Mouse (Mus musculus) neural tube, embryonic 13.5 days (tissue): ENCODE results near the gene Col11a2. TPM values are rescaled to one million over a fixed set of nuclear protein-coding genes. Genes with fewer than 3 reads are reported as not detected.

Experiments used
- ATAC-seq: fragments of 200-750 bp; cut with Nextera tagmentation; 2 replicates; pipeline ENCODE4 v1.8.0; 2017; ENCODE audit warnings: low read depth, mild to moderate bottlenecking, moderate TSS enrichment, moderate library complexity
- H3K27ac ChIP-seq: fragments of 300-500 bp; sonication (generic); replicated peaks from 2 replicates; pipeline ENCODE4 v1.5.1; 2015; ENCODE audit warnings: moderate library complexity, mild to moderate bottlenecking, inconsistent platforms
- H3K27me3 ChIP-seq: fragments of 300-500 bp; sonication (generic); 2 replicates; pipeline ENCODE4 v1.6.1; 2015; ENCODE audit warnings: mild to moderate bottlenecking, inconsistent platforms
- H3K36me3 ChIP-seq: fragments of 300-500 bp; sonication (generic); 2 replicates; pipeline ENCODE4 v1.6.1; 2015; ENCODE audit warnings: mild to moderate bottlenecking, inconsistent platforms
- H3K4me1 ChIP-seq: fragments of 300-500 bp; sonication (generic); replicated peaks from 2 replicates; pipeline ENCODE4 v1.6.1; 2015; ENCODE audit warnings: inconsistent platforms
- H3K4me2 ChIP-seq: fragments of 300-500 bp; sonication (generic); 2 replicates; pipeline ENCODE4 v1.6.1; 2015; ENCODE audit warnings: inconsistent platforms, mild to moderate bottlenecking, moderate library complexity
- H3K4me3 ChIP-seq: fragments of 300-500 bp; sonication (generic); 2 replicates; pipeline ENCODE4 v1.5.1; 2015; ENCODE audit warnings: mild to moderate bottlenecking, inconsistent platforms
- H3K9ac ChIP-seq: fragments of 300-500 bp; sonication (generic); 2 replicates; pipeline ENCODE4 v1.6.1; 2015; ENCODE audit warnings: moderate library complexity, mild to moderate bottlenecking, inconsistent platforms
- H3K9me3 ChIP-seq: fragments of 300-500 bp; sonication (generic); 2 replicates; pipeline ENCODE4 v1.6.1; 2016; ENCODE audit warnings: inconsistent platforms
- WGBS: fragments of 180-500 bp; shearing (Covaris S2); methylation state at CpG from one replicate; pipeline ENCODE4 v1.1.7; 2015; 5-methylcytosine and 5-hydroxymethylcytosine counted together
- polyA plus RNA-seq: library from polyadenylated mRNA; unstranded; fragments of >200 nt; fragmentation: Nextera tagmentation; extraction: Ambion mirVana; gene quantifications from 2 replicates; pipeline ENCODE4 v1.2.1, GENCODE M21; 2015

Gene Col11a2
- polyA plus RNA-seq, 1 experiment from 2014 or later = 4.5 TPM

- ATAC-seq = no peak
- Histone ChIP-seq H3K36me3 (peaks cover 3% of the 10 kb centered on the region; the same call in 1 of the 2 replicates), H3K4me3 (no peak overlapping the region), H3K27ac (no peak overlapping the region), H3K27me3 (0 out of 2 replicates have a peak, but pooled peaks cover 2% of the 10 kb centered on the region), H3K9ac (no peak overlapping the region), H3K4me1 (no peaks in the 10 kb centered on the region), H3K9me3 (no peaks in the 10 kb centered on the region), H3K4me2 (no peak overlapping the region)
- 82% methylated on average over 5 of the region's 5 CpGs for WGBS
Measured at GRCm38 (mm10) chr17:34010156-34010555, 29.1 kb upstream of the Col11a2 start.

- ATAC-seq = no peak
- H3K27ac ChIP-seq = no peak overlapping the region
- no peaks in the 10 kb centered on the region for H3K4me1 ChIP-seq
- H3K9me3 ChIP-seq = 0 out of 2 replicates have a peak, but pooled peaks cover 4% of the 10 kb centered on the region
- H3K4me2 ChIP-seq = no peak overlapping the region
- peaks cover 5% of the 10 kb centered on the region; the same call in 1 of the 2 replicates for H3K36me3 ChIP-seq
- no peak overlapping the region for H3K9ac ChIP-seq
- no peaks in the 10 kb centered on the region for H3K27me3 ChIP-seq
- 85% methylated on average over 8 of the region's 8 CpGs for WGBS
- H3K4me3 ChIP-seq = no peak overlapping the region
Measured at GRCm38 (mm10) chr17:34013436-34013835, 25.8 kb upstream of the Col11a2 start.

DNA sequence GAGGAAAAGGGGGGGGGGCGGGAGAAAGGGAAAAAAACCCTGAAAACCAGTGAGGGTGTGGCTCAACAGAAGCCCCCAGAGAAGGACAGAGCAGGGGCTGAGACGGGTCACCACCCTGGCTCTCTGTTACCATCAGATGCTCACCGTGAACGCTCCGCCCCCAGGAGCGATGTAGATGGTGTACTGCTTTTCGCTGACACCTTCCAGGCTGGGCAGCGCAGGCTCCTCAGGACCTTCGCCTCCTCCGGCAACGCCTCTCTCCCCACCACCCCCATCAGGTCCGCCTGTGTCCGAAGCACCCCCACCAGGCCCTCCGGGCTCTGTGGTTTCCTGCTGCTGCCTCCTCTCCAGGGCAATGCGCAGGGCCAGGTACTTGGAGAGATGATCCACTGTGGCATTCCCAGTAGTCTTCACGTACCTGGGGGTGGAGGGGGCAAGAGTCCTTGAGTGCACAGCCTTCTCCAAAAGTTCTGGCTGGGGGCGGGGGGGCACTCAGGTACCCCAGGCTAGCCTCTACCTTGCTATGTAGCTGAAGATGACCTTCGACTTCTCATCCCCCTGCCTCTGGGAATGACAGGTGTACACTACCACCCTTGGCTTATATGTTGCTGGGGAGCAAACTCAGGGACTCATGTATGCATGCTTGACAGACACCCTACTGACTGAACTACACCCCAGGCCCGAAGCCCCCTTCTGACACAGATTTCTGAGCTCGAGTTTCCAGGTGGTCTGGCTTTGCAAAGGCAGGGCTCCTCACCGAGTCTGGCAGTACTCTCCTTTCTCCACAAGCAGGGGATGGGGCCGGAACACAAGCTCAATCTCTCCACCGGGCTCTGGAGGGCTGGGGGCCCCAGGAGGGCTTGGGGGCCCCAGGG lies 17.5 kb upstream of the Col11a2 start:
- peaks cover 32% of the 10 kb centered on the region for H3K4me1 ChIP-seq
- no peaks in the 10 kb centered on the region for H3K27me3 ChIP-seq
- peaks cover 16% of the 10 kb centered on the region; the same call in 1 of the 2 replicates for H3K9me3 ChIP-seq
- no peak overlapping the region for H3K27ac ChIP-seq
- no peak overlapping the region for H3K4me2 ChIP-seq
- WGBS = 95% methylated on average over 23 of the region's 23 CpGs
- peaks cover 36% of the 10 kb centered on the region for H3K36me3 ChIP-seq
- H3K9ac ChIP-seq = no peak overlapping the region
- ATAC-seq = no peak
- no peak overlapping the region for H3K4me3 ChIP-seq

GRCm38 (mm10) chr17:34022414-34022783 lies 16.8 kb upstream of the Col11a2 start:
- H3K4me3 ChIP-seq = no peak overlapping the region
- no peaks in the 10 kb centered on the region for H3K27me3 ChIP-seq
- no peak for ATAC-seq
- peaks cover 16% of the 10 kb centered on the region; the same call in 1 of the 2 replicates for H3K9me3 ChIP-seq
- 92% methylated on average over 14 of the region's 14 CpGs for WGBS
- H3K4me1 ChIP-seq = peaks cover 38% of the 10 kb centered on the region
- no peak overlapping the region for H3K4me2 ChIP-seq
- H3K27ac ChIP-seq = no peak overlapping the region
- no peak overlapping the region for H3K9ac ChIP-seq
- peaks cover 36% of the 10 kb centered on the region for H3K36me3 ChIP-seq

DNA sequence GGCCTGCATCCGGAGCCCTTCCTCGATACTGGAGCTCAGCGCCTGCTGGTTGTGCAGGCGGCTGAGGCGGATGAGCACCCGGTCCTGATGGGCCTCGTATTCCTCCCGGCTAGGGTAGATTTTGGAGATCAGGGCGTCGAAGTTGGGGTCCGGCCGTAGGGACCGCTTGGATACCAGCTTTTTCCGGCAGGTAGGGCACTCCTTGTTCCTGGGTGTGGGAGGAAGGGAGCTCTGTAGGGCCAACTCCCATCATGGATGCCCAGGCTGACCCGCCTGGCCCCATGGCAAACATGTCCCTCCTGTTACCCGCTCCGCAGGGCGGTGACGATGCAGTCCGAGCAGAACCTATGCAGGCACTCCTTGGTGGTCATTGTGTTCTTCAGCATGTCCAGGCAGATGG lies 16.2 kb upstream of the Col11a2 start:
- H3K27me3 ChIP-seq = no peaks in the 10 kb centered on the region
- peaks cover 36% of the 10 kb centered on the region for H3K36me3 ChIP-seq
- WGBS = 95% methylated on average over 20 of the region's 20 CpGs
- H3K9ac ChIP-seq = no peak overlapping the region
- no peak overlapping the region for H3K27ac ChIP-seq
- peaks cover 16% of the 10 kb centered on the region; the same call in 1 of the 2 replicates for H3K9me3 ChIP-seq
- peaks cover 43% of the 10 kb centered on the region for H3K4me1 ChIP-seq
- ATAC-seq = no peak
- no peak overlapping the region for H3K4me2 ChIP-seq
- no peak overlapping the region for H3K4me3 ChIP-seq

DNA sequence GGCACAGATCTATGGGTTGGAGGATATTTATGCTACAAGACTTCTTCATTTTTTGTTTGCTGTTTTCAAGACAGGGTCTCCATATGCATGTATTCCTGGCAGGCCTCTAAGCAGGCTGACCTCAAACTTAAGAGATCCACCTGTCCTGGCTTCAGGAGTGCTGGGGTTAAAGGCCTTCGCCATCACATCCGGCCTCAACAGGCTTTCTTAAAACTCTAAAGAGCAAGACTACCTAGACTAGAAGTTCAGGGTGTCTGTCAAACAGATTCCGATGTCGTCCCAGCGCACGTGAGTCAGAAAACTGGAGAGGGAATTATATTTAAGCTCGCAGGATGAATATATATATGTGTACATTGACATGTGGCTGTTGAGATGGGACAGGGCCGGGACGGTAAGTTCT lies 15.6 kb upstream of the Col11a2 start:
- H3K27ac ChIP-seq = peak overlapping the region; percentile 99
- no peaks in the 10 kb centered on the region for H3K27me3 ChIP-seq
- WGBS = 69% methylated on average over 9 of the region's 9 CpGs
- peaks cover 41% of the 10 kb centered on the region for H3K36me3 ChIP-seq
- peaks cover 50% of the 10 kb centered on the region for H3K4me1 ChIP-seq
- peaks cover 16% of the 10 kb centered on the region; the same call in 1 of the 2 replicates for H3K9me3 ChIP-seq
- peak overlapping the region; percentile 100 for H3K4me2 ChIP-seq
- peak overlapping the region; percentile 87 for H3K4me3 ChIP-seq
- H3K9ac ChIP-seq = peak overlapping the region; percentile 96
- ATAC-seq = no peak

DNA sequence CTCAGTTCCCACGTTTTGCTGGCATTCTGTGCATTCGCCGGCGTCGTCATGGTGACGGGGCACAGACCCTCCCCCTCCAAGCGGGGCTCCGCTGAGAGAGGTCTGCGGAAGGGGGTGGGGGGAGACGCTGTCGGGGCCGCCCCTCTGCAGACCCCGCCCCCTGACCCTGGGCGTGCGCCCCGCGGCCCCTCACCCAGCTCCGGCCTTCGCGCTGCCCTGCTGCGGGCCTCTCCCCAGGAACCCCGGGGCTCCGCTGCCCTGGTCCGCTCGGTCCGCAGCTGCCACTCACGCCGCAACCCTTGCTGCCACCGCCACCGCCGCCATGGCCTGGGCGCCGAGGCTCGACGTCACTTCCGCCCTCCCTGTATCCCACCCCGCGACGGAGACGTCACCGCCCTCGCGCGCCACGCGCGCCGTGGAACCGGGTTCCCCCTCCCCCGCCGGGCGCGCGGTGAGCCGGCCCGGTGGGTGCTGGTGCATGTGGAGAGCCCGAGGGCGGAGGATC lies 14.9 kb upstream of the Col11a2 start, which contains the start of gene Ring1:
TSS of gene Ring1 (minus strand) at position 364 of the 505 bp plus-strand sequence.
- WGBS = under 1% methylated on average over 52 of the region's 58 CpGs

DNA sequence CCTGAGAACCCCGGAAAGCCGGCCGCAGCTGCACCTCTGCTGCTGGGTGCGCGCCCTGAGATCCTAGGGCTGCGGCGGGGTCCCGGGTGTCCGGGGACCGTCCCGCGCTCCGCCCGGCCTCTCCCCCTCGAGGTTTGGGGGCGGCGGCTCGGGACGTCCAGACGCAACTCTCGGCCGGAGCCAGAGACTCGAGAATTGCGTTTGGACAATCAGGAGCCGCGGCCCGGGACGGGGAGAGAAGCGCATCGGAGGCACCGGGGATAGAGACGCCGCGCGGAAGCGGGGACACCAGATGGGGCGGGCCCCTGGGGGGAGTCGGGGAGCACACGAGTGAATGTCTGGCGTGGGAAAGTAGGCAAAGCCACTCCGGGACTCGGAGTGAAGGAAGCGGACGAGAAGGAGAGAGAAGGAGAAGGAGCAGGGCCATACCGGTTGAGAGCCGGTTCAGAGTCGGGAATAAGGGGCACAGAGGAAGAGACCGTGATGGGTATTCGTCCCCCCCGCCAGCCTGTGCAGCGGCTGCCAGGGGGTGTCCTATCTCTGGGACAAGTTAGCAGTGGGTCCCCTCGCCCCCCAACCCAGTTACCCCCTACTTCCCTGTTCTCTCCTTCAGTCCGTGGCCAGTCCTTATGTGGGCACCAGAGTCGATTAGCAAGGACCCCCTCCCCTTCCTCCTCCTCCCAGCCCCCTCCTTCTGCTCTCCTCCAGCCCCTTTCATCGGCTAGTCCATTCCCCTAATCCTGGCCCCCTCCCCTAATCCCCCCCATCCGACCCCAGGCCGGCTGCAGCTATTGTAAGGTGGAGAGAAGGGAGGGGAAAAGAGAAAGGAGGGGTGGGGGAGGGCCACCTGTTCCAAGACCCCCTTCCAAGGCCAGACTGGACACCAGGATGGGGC lies 14.1 kb upstream of the Col11a2 start:
- WGBS = under 1% methylated on average over 56 of the region's 57 CpGs
- peak; percentile 5; the same call in 1 of the 2 replicates for ATAC-seq
- peak overlapping the region; percentile 96 for H3K9ac ChIP-seq
- peaks cover 64% of the 10 kb centered on the region for H3K4me1 ChIP-seq
- H3K4me2 ChIP-seq = peak overlapping the region; percentile 100
- no peaks in the 10 kb centered on the region for H3K27me3 ChIP-seq
- H3K36me3 ChIP-seq = peaks cover 51% of the 10 kb centered on the region
- H3K4me3 ChIP-seq = peak overlapping the region; percentile 87
- H3K27ac ChIP-seq = peak overlapping the region; percentile 99
- 0 out of 2 replicates have a peak, but pooled peaks cover 6% of the 10 kb centered on the region for H3K9me3 ChIP-seq

More for the DNA sequence above, 14.9 kb upstream of the Col11a2 start, which contains the start of gene Ring1:
- peaks cover 48% of the 10 kb centered on the region for H3K36me3 ChIP-seq
- peak within 1 kb of the TSS; percentile 100 for H3K4me2 ChIP-seq
- peaks cover 12% of the 10 kb centered on the region; the same call in 1 of the 2 replicates for H3K9me3 ChIP-seq
- peaks cover 57% of the 10 kb centered on the region for H3K4me1 ChIP-seq
- no peaks in the 10 kb centered on the region for H3K27me3 ChIP-seq
- H3K4me3 ChIP-seq = peak within 1 kb of the TSS; percentile 87
- ATAC-seq = peak; percentile 65
- H3K9ac ChIP-seq = peak within 1 kb of the TSS; percentile 96
- peak within 1 kb of the TSS; percentile 99 for H3K27ac ChIP-seq

GRCm38 (mm10) chr17:34025756-34026151 lies 13.5 kb upstream of the Col11a2 start:
- H3K27me3 ChIP-seq = no peaks in the 10 kb centered on the region
- peak overlapping the region; percentile 100 for H3K4me2 ChIP-seq
- peaks cover 45% of the 10 kb centered on the region for H3K36me3 ChIP-seq
- WGBS = 4% methylated on average over 7 of the region's 7 CpGs
- H3K9me3 ChIP-seq = no peaks in the 10 kb centered on the region
- peak overlapping the region; percentile 87 for H3K4me3 ChIP-seq
- ATAC-seq = peak; percentile 13
- H3K4me1 ChIP-seq = peaks cover 71% of the 10 kb centered on the region
- peak overlapping the region; percentile 96 for H3K9ac ChIP-seq
- peak overlapping the region; percentile 99 for H3K27ac ChIP-seq

GRCm38 (mm10) chr17:34026221-34026620 lies 13.0 kb upstream of the Col11a2 start:
- Histone ChIP-seq H3K9ac (peak overlapping the region; percentile 96), H3K9me3 (no peaks in the 10 kb centered on the region), H3K27me3 (no peaks in the 10 kb centered on the region), H3K27ac (peak overlapping the region; percentile 99), H3K4me3 (peak overlapping the region; percentile 87), H3K4me1 (peaks cover 73% of the 10 kb centered on the region), H3K36me3 (peaks cover 41% of the 10 kb centered on the region), H3K4me2 (peak overlapping the region; percentile 100)
- 11% methylated on average over 2 of the region's 2 CpGs for WGBS
- ATAC-seq = no peak

GRCm38 (mm10) chr17:34026917-34027655 lies 12.2 kb upstream of the Col11a2 start:
- H3K27me3 ChIP-seq = no peaks in the 10 kb centered on the region
- peaks cover 33% of the 10 kb centered on the region for H3K36me3 ChIP-seq
- H3K4me1 ChIP-seq = peaks cover 73% of the 10 kb centered on the region
- ATAC-seq = no peak
- H3K9ac ChIP-seq = peak overlapping the region; percentile 96
- peak overlapping the region; percentile 100 for H3K4me2 ChIP-seq
- H3K4me3 ChIP-seq = peak overlapping the region; percentile 87
- H3K27ac ChIP-seq = peak overlapping the region; percentile 99
- H3K9me3 ChIP-seq = no peaks in the 10 kb centered on the region
- 4% methylated on average over 36 of the region's 36 CpGs for WGBS
